Mouse (Mus musculus) spleen, postnatal 10 days (tissue): ENCODE measurements at regions not wholly inside any gene's neighbourhood (a gene's known extent, or its start where the extent isn't known, plus 50 kb on each side); places are given as distances from the start of the nearest gene placed in this dataset.
"Not testable (repeated sequence)": the region's sequence is repeated elsewhere in the genome, so short reads cannot be mapped to it uniquely, and the experiment has no call there.

Source experiments
- DNase-seq, 2 experiments: peaks; one replicate each; pipeline ENCODE4 v3.0.0; 2021 to 2022; ENCODE audit warnings: low spot score in 2 of 2

DNA sequence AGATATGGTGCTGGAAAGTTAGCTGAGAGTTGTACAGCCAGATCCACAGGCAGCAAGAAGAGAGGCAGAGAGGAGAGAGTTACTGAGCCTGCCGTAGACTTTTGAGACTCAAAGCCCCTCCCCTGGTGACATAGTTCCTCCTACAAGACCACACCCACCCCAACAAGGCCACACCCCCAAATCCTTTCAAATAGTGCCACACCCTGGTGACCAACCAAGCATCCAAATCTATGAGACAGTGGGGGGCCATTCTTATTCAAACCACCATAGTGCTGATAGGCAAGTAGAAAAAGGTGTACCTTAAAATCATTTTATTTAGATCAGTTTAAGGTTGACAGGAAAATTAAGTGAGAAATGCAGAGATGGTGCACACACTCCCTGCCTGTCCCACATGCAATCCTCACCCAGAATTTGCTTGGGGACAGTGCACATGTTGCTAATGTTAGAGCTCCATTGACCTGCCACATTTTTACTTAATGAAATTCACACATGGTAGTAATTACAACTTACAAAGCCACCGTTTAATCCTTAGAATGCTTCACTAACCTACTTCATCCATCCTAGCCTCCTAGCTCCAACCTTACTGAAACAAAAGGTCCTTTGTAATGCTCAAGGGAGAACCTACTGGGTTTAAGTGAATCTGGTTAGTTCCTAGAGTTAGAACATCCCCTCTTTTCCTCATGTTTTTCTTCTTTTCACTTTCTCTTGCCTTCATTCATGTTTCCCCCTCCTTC lies 86.5 kb downstream of the Phlda1 start:
- no peak for DNase-seq

DNA sequence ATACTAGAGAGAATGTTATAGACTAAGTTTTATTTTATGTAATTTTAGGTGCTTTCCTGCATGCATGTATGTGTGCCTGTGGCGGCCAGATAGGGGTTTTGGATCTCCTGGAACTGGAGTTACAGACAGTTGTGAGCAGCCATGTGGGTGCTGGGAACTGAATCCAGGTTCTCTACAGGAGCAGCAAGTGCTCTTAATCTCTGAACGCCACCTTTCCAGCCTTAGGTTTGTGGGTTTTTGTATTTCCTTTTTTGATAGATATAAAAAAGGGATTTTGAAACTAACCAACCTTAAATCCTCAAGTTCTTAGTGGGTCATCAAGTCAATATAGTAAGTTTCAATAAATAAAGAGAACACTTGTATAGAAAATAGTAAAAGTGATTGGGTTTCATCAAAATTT lies 87.2 kb downstream of the Phlda1 start:
- no peak for DNase-seq

DNA sequence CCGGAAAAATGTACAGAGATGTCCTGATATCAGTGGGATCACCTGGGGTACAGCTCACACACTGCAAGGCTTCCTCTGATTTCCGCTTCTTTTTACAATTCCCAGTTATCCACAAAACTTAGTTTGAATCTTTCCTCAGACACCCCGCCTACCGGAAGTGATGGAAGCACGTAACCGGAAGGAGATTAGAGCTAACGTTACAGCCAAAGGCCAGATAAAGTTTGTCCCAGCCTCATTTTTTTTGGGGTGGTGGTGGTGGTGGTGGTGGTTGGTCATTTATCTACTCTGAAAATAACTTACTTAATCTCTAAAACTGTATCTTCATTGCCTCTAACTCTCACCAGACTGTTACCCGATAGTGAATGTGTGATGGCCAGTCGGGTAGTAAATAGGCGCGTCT lies 88.1 kb downstream of the Phlda1 start:
- DNase-seq: no peak

DNA sequence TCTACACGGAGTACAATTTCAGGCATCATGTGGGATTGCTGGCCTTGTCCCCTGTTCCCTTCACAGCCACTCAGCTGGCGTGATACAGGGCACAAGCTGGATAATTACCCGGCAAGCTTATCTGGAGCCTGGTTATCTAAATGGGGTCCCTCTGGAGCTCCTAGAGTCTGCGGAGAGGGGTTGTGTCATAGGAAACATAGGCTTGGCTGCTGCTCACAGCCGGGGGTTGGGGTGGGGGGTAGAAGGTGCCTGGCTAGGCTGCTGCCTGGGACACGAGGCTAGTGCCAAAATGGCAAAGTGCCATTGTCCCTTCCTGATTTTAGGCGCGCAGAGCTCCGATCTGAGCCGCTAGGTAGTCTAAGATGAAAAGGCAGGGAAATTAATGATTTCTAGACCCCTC lies 88.6 kb downstream of the Phlda1 start:
- no peak for DNase-seq

DNA sequence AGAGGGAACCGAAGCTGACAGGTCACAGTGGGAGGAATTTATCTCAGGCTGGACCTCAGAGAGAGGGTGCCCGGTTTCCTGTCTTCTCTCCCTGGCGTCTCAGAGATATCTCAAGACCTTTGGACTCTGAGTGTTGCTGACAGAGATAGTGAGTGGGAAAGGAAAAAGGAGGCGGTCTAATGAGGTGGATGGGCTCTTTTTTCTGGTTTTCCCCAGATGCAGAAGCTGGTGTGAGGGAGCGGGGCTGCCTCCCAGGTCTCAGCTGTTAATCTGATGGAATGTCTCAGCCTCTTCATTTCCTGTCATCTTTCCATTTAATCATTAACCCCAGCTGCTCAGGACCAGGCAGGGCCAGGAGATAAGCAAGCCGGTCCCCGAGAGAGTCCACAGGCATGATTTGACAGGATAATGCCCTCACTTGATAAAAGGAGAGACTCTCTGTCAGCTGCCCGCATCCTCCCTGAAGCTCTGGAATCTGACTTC lies 89.5 kb downstream of the Phlda1 start:
- no peak for DNase-seq

DNA sequence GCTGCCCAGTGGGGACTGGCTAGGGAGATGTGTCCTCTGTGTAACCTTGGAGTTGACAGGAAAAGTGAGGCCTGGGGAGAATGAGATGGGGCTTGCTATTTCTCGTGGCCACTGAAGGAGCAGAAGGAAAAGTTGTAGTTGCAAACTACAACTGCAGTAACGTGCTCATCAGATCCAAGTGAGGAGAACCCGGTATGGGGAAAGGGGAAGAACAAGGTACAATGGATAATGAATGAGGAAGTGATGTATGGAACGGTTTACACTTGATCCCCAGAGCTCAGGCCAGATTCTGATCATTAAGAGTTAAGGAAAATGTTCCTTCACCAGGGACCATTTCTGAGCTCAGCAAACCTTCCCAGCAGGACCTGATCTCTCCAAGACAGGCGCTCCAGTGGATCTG lies 92.6 kb downstream of the Phlda1 start:
- DNase-seq: no peak

DNA sequence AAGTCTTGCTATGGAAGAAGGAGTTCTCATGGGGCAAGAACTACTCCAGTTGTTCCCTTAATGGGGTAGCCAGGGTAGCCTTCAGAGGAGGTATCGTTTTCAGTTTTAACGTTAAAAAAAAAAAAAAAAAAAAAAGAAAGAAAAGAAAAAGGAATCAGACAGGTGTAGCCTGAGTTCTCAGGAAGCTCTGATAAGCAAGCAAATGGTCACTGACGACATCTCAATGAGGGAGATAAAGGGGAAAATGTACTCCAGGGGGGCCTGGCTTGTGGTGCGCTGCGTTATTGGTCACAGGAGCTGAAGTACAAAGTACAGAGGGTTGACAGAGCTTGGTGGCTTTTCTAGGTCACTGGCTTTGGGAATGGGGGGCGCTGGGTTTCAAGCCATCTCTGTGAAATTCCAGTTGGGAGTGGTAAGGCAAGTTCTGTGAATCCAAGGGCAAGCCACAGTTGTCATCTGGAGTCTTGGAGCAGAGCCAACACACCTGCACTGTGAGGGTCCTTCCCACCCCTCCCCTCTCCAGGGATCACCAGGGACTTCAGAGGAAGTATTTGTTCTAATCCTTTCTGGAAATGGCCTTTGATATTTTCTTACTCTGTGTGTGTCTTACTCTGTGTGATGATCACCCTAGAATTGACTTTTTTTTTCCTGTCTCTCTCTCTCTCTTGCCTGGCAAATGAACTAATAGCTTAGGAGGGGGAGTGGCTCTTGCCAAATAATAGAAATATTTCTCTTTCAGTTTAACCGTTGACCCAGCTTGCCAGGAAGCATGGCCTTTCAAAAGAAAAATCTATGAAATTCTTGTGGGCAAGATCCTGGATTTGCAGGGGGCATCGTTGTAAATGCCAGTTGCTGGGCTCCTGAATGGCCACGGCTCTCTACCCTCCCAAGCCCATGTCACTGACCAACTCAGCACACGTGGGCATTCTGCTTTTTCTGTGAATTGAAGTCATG lies 93.5 kb downstream of the Phlda1 start:
- no peak for DNase-seq

DNA sequence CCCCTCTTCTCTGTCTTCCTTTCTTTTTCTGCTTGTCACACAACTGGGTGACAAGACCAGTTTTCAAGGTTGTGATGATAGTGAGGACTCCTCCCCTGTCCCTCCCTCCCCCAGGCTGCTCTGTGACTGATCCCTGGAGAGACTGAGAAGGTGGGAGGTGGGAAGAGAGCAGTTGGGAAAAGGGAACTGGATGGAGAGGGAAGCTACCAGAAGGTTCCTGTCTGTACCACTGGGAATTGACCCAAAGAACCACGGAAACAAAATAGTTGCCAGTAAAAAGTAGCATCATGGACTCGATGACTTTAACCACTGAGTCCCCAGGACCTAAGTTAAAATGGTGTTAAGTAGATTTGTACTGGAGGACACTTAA lies 94.2 kb downstream of the Phlda1 start:
- DNase-seq: no peak

DNA sequence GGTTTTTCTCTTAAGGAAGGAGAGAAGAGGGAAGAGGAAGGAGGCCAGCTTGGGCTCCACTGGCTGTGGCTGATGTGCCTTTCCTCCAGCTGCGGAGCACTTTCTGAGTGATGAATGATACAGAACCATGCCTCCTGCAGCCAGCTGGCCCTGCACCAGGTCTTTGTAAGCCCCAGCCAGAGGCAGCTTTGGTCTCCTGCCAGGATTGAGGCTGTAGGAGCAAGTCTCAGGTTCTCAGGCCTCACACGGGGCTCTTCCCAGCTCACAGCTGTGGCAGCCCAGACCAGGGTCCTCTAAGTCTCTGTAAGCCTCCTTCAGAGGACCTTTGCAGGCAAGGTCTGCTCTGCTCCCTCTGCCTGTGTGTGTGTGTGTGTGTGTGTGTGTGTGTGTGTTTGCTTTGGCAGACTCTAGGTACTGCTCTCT lies 94.6 kb downstream of the Phlda1 start:
- DNase-seq: no peak

DNA sequence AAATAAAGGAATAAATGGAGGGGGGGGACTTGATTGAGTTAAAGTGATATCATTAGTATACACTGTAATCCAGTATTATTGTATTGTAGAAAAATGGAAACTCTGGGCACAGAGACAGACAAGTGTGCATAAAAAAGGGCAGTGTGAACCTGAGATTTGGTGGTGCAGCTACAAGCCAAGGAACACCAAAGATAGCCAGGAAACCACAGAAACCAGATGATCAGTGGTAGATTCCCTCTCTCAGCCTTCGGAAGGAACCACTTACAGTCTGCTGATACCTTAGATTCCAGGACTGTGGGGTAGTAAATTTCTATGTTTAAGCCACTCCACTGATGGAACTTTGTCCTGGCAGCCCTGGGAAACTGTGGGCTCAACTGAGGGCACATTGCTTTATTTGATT lies 97.1 kb downstream of the Phlda1 start:
- DNase-seq: no peak

DNA sequence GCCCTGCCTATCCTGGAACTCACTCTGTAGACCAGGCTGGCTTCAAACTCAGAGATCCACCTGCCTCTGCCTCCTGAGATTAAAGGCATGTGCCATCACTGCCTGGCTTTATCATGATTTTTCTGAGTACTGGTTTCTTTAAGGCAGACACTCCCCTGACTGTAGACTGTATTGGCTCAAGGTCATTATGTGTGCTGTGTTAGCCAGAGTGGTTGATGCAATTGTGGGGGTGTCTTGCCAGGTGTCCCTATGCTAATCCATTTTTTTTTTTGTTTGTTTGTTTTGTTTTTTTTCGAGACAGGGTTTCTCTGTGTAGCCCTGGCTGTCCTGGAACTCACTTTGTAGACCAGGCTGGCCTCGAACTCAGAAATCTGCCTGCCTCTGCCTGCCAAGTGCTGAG lies 101.3 kb downstream of the Phlda1 start:
- DNase-seq: not testable (repeated sequence)

DNA sequence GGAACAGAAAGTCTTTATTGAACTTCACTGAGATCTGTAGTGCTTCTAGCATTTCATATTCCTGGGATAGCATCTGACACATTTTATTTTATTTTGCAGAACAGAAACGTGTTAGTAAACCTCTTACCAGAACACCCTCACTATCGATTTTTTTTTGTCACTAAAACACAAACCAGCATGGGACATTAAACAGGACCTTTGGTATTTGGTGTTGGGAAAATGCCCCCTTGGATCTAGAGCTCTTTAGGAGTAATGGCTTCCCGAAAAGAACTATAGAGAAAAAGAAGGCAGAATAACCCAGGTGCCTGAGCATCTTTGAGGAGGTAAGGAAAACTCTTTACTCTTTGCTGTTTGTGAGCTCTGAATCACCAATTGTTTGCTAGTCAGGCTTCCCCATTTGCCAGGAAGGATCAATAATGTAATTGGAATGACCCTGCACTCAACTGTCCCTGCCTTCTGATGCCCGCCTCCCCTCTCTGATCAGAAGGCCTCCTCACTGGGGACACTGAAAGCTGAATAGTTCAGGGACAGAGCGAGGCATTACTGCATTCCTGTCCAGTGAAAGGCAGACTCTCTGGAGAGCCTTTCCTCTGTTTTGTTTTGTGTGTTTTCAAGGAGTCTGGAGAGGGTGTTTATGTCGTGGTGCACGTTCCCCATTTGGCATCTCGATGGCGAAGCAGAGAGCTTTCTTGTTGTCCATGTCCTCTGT lies 102.5 kb downstream of the Phlda1 start:
- DNase-seq: no peak

DNA sequence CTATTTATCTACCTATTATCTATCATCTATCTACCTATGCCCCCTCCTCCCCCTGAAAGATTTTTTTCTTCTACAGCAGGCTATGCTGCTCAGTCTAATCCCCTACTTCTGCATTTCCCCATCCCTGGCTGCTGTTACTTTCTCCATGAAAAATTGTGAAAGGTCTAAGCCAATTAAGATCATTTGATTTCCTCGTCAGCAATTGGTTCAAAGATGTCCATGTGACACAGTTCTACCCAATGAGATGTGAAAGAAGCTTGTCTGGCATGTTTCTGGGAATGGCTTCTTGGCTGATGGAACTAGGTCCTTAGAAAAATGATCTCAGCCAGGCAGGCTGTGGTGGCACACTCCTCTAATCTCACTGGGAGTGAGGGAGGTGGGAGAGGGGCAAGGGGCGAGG lies 103.8 kb downstream of the Phlda1 start:
- DNase-seq: no peak

DNA sequence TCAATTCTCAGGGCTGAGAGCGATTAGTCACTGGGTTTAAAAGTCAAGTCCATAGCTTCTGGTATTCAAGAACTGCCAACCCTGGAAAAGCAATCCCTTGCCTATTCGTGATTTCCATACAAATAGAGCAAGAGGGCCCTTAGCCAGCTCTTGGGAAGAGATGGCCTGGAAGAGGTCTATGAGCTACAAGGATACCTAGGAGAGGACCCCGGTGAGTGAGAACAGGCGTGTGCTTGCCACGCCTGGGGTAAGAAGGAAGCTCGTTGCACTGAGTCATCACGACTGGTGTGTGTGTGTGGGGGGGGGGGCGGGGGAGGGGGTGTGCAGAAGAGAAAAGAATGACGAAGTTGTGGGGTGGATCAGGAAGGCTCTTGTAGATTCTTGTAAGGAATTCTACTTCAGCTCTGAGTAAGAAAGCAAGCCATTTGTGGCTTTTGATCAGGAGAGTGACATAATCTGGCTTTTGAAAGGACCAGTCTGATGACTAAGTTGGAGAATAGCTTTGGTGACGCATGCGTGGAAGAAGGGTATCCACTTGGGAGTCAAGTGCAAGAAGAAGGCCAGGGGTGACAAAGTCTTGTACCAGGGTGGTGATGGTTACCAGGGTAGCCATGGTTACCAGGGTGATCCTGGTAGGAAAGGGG lies 113.7 kb downstream of the Phlda1 start:
- no peak for DNase-seq

DNA sequence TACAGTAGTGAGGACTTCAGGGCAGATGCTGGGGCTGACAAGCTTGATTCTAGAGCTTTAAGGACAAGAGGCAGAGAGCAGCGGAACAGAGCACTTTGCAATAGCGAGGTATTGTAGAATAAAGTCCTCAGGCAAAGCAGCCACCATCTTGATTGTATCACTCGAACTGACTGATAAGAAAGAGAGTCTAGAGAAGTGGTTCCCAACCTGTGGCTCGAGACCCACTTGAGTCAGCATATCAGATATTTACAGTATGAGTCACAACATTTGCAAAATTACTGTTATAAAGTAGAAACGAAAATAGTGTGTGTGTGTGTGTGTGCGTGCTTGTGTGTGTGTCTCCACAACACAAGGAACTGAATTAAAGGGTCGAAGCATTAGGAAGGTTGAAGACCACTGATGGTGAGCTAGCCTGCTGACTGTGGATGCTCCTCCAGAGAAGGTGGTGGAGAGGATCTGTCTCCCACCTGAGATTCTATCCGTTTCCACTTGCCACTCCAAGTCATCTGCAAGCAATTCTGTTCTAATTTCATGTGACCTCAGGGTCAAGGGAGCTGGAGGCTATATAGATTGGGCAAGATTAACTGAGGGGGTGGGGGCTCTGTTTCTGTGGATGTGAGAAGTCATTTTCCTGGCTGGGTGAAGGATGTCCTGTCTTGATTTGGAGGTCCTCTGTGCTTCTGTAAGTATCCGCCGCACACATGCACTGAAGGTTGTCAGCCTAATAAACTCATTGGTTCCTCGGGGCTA lies 115.0 kb downstream of the Phlda1 start:
- no peak for DNase-seq

DNA sequence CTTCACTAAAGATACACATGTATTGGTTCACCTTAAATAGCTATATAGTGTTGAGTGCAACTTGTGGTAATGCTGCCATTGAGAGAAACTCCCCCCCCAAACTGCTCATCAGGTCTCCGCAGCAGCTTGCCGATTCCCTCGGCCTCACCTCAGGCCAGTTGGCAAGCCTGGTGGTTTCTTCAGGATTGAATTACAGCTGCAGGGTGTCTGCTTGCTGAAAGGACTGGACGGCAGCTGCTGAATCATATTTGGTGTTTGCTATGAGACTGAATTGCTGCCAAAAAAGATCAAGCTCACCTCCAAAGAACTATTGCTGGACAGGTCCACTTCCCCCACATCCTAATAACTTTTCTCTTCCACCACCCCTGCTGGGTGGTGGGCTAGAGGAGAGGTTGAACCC lies 116.7 kb downstream of the Phlda1 start:
- DNase-seq: no peak

DNA sequence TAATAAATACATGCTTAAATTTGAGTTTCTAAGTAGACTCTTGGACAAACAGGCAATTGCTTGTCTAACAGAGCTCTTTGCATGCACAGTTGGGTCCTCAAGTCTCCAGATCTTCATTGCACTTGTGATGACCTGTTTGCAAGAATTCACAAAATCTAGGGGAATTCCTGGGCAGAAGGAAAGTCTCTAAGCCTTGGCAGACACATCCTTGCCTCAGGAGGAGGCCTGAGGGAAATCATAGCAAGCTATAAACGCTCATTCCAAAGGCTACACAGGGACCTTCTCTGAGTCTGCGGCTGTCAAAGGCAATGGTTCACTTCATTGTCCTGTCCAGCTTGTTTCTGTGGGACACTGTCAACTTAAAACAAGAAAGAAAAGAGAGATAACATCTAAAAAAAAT lies 117.9 kb downstream of the Phlda1 start:
- no peak for DNase-seq

DNA sequence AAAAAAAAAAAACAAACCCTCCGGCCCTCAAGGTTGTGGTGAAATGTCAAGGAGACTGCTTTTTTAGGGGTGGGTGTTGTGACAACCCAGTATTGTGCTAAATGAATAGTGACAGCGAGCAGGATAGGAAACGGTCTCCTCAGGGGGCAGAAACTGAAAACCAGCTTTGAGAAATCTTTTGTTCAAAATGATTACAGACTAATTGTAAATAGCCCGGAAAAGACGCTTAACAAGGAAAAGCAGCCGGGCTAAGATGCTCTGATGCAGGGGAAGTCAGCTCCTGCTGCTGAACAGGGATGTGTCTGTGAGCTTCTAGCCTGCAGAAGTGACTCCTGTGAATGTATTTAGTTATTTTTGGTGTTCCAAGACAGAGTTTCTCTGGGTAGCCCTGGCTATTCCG lies 118.5 kb downstream of the Phlda1 start:
- DNase-seq: no peak

DNA sequence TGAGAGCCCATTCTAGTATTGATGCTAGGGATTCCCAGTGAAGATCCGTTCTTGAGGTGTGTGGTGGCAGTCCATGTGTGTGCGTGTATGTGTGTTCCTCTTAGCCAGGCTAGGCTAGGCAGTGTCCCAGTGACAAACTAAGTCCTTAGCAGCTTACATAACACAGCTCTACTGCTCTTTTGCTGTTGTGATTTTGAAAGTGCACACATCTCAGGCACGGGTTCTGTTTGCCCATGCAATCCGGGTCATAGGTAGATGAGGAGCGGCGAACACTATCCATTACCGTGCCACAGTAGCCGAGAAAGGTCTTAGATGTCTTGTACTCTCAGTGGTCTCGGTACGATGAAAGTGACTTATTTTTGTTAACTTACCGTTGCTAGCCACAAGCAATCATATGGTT lies 119.5 kb downstream of the Phlda1 start:
- no peak for DNase-seq

DNA sequence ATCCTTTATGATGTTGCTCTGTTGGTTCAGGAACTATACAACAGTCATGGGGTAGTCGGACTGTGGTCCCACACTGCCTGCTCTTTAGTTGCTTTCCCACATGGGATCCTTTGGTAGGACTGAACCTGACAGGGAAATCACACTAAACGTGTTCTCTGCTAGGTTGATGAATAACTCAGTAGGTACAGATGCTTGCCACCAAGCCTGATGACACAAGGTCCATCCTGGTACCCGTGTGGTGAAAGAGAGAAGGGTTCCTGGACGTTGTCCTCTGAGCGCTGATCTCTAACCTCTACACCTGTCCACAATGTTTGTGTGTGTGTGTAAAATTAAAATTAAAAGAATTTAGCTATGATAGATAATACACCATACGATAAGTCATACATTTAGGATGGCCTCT lies 119.9 kb downstream of the Phlda1 start:
- DNase-seq: no peak

DNA sequence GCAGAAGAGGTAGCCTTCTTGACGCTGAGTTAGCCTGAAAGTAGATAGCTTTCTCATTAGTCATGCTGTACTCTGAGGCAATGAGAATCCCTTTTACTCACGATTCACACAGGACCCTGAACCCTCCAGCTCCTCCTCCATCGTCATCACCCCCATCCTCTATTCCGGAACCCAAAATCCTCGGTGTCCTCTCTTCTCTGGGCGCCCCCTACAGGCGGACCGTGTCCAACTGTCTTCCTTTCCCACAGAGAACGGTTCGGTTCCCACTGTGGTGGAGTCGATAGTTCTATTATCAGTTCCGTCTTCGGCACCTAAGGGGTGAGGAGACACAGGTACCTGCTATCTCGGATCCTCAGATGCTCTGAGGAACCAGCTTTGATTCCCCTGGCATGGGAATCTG lies 130.2 kb downstream of the Phlda1 start:
- DNase-seq: peak in 1 of 2 experiments; percentile 57
